Mouse (Mus musculus): ENCODE data around the gene H2-T3. TPM values are rescaled to one million over a fixed set of nuclear protein-coding genes. Genes with fewer than 3 reads are reported as not detected.
A peak's percentile ranks its signal among the peaks of the same experiment; 100 is the strongest.

The H2-T3 gene
- polyA plus RNA-seq, 1 experiment from 2014 or later, result not detected

- Histone ChIP-seq H3K36me3 (ENCODE audit: control insufficient read depth, insufficient read depth, low read length) (no peaks in the 10 kb centered on the region), H3K9ac (ENCODE audit: low read depth, low read length) (no peak overlapping the region), H3K4me2 (no peak overlapping the region), H3K4me1 (ENCODE audit: control insufficient read depth, insufficient read depth, low read length) (no peaks in the 10 kb centered on the region), H3K4me3 (ENCODE audit: low read depth, low read length) (no peak overlapping the region), H3K9me3 (replicated peaks; ENCODE audit: control insufficient read depth, low read length) (no peaks in the 10 kb centered on the region), H3K27me3 (ENCODE audit: control insufficient read depth, insufficient read depth, low read length) (peaks cover 60% of the 10 kb centered on the region), H3K27ac (ENCODE audit: low read depth, low read length) (no peak overlapping the region)
- 62% methylated on average over 5 of the region's 5 CpGs for WGBS (ENCODE audit: insufficient replicate concordance)
- no peak for ATAC-seq (replicated peaks; ENCODE audit: insufficient number of reproducible peaks, low FRiP score, low TSS enrichment)
These were observed 28.6 kb upstream of the H2-T3 start for GRCm38 (mm10) chr17:36218594-36219155.

- H3K9me3 ChIP-seq (replicated peaks; ENCODE audit: control insufficient read depth, low read length), result no peaks in the 10 kb centered on the region
- H3K4me2 ChIP-seq, result peak overlapping the region; percentile 4
- no peaks in the 10 kb centered on the region for H3K36me3 ChIP-seq (ENCODE audit: control insufficient read depth, insufficient read depth, low read length)
- H3K9ac ChIP-seq (ENCODE audit: low read depth, low read length), result no peak overlapping the region
- WGBS (ENCODE audit: insufficient replicate concordance), result 4% methylated on average over 20 of the region's 20 CpGs
- peaks cover 59% of the 10 kb centered on the region for H3K27me3 ChIP-seq (ENCODE audit: control insufficient read depth, insufficient read depth, low read length)
- no peak overlapping the region for H3K27ac ChIP-seq (ENCODE audit: low read depth, low read length)
- ATAC-seq (replicated peaks; ENCODE audit: insufficient number of reproducible peaks, low FRiP score, low TSS enrichment), result no peak
- H3K4me3 ChIP-seq (ENCODE audit: low read depth, low read length), result no peak overlapping the region
- no peaks in the 10 kb centered on the region for H3K4me1 ChIP-seq (ENCODE audit: control insufficient read depth, insufficient read depth, low read length)
These were observed 25.5 kb upstream of the H2-T3 start for GRCm38 (mm10) chr17:36215586-36215985.

GRCm38 (mm10) chr17:36206846-36207245 lies 16.8 kb upstream of the H2-T3 start:
- ATAC-seq (replicated peaks; ENCODE audit: insufficient number of reproducible peaks, low FRiP score, low TSS enrichment), result no peak
- Histone ChIP-seq H3K36me3 (ENCODE audit: control insufficient read depth, insufficient read depth, low read length) (no peaks in the 10 kb centered on the region), H3K9ac (ENCODE audit: low read depth, low read length) (no peak overlapping the region)

GRCm38 (mm10) chr17:36205862-36206261 lies 15.8 kb upstream of the H2-T3 start:
- Histone ChIP-seq H3K27ac (ENCODE audit: low read depth, low read length) (no peak overlapping the region), H3K4me3 (ENCODE audit: low read depth, low read length) (peak overlapping the region; percentile 41), H3K4me1 (ENCODE audit: control insufficient read depth, insufficient read depth, low read length) (peaks cover 5% of the 10 kb centered on the region; the same call in 1 of the 2 replicates), H3K9ac (ENCODE audit: low read depth, low read length) (no peak overlapping the region), H3K36me3 (ENCODE audit: control insufficient read depth, insufficient read depth, low read length) (no peaks in the 10 kb centered on the region), H3K9me3 (replicated peaks; ENCODE audit: control insufficient read depth, low read length) (no peaks in the 10 kb centered on the region), H3K4me2 (peak overlapping the region; percentile 70), H3K27me3 (ENCODE audit: control insufficient read depth, insufficient read depth, low read length) (peaks cover 65% of the 10 kb centered on the region)
- WGBS (ENCODE audit: insufficient replicate concordance), result 0% methylated on average over 38 of the region's 41 CpGs
- ATAC-seq (replicated peaks; ENCODE audit: insufficient number of reproducible peaks, low FRiP score, low TSS enrichment), result no peak

More at GRCm38 (mm10) chr17:36206846-36207245, 16.8 kb upstream of the H2-T3 start:
- Histone ChIP-seq H3K4me1 (ENCODE audit: control insufficient read depth, insufficient read depth, low read length) (peaks cover 5% of the 10 kb centered on the region; the same call in 1 of the 2 replicates), H3K27ac (ENCODE audit: low read depth, low read length) (no peak overlapping the region), H3K4me2 (no peak overlapping the region), H3K27me3 (ENCODE audit: control insufficient read depth, insufficient read depth, low read length) (peaks cover 65% of the 10 kb centered on the region), H3K9me3 (replicated peaks; ENCODE audit: control insufficient read depth, low read length) (no peaks in the 10 kb centered on the region), H3K4me3 (ENCODE audit: low read depth, low read length) (no peak overlapping the region)

GRCm38 (mm10) chr17:36205456-36205855 lies 15.4 kb upstream of the H2-T3 start:
- Histone ChIP-seq H3K27ac (ENCODE audit: low read depth, low read length) (no peak overlapping the region), H3K27me3 (ENCODE audit: control insufficient read depth, insufficient read depth, low read length) (peaks cover 65% of the 10 kb centered on the region), H3K4me3 (ENCODE audit: low read depth, low read length) (peak overlapping the region; percentile 41), H3K9ac (ENCODE audit: low read depth, low read length) (no peak overlapping the region), H3K4me1 (ENCODE audit: control insufficient read depth, insufficient read depth, low read length) (peaks cover 5% of the 10 kb centered on the region; the same call in 1 of the 2 replicates), H3K36me3 (ENCODE audit: control insufficient read depth, insufficient read depth, low read length) (no peaks in the 10 kb centered on the region), H3K4me2 (peak overlapping the region; percentile 70), H3K9me3 (replicated peaks; ENCODE audit: control insufficient read depth, low read length) (no peaks in the 10 kb centered on the region)
- 1% methylated on average over 15 of the region's 15 CpGs for WGBS (ENCODE audit: insufficient replicate concordance)
- no peak for ATAC-seq (replicated peaks; ENCODE audit: insufficient number of reproducible peaks, low FRiP score, low TSS enrichment)

GRCm38 (mm10) chr17:36201851-36202250 lies 11.8 kb upstream of the H2-T3 start:
- no peak overlapping the region for H3K4me2 ChIP-seq
- no peak overlapping the region for H3K27ac ChIP-seq (ENCODE audit: low read depth, low read length)
- no peaks in the 10 kb centered on the region for H3K9me3 ChIP-seq (replicated peaks; ENCODE audit: control insufficient read depth, low read length)
- H3K4me1 ChIP-seq (ENCODE audit: control insufficient read depth, insufficient read depth, low read length), result peaks cover 5% of the 10 kb centered on the region; the same call in 1 of the 2 replicates
- H3K4me3 ChIP-seq (ENCODE audit: low read depth, low read length), result no peak overlapping the region
- no peak overlapping the region for H3K9ac ChIP-seq (ENCODE audit: low read depth, low read length)
- no peaks in the 10 kb centered on the region for H3K36me3 ChIP-seq (ENCODE audit: control insufficient read depth, insufficient read depth, low read length)
- no peak for ATAC-seq (replicated peaks; ENCODE audit: insufficient number of reproducible peaks, low FRiP score, low TSS enrichment)
- peaks cover 69% of the 10 kb centered on the region for H3K27me3 ChIP-seq (ENCODE audit: control insufficient read depth, insufficient read depth, low read length)
- WGBS (ENCODE audit: insufficient replicate concordance), result 81% methylated on average over 2 of the region's 2 CpGs

DNA sequence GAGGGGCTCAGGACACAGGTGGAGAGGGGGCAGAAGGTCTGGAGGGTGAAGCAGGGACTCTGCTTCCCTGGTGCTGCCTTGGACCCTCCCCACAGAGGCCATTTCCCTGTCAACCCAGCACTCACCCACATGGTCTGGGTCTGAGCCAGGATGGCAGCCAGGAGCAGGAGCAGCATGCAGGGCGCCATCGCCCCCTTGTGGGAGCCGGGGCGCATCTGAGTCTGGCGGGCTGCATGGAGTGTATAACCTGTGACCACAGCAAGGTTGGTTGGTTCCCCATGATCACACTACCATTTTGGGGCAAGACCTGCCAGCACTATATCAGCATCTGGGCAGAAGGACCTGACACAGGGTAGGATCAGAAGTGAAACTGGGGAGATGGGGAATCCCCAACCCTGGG lies 8.2 kb upstream of the H2-T3 start:
- H3K4me2 ChIP-seq, result no peak overlapping the region
- H3K4me1 ChIP-seq (ENCODE audit: control insufficient read depth, insufficient read depth, low read length), result no peaks in the 10 kb centered on the region
- H3K9ac ChIP-seq (ENCODE audit: low read depth, low read length), result no peak overlapping the region
- no peak overlapping the region for H3K27ac ChIP-seq (ENCODE audit: low read depth, low read length)
- H3K36me3 ChIP-seq (ENCODE audit: control insufficient read depth, insufficient read depth, low read length), result no peaks in the 10 kb centered on the region
- H3K27me3 ChIP-seq (ENCODE audit: control insufficient read depth, insufficient read depth, low read length), result peaks cover 46% of the 10 kb centered on the region
- ATAC-seq (replicated peaks; ENCODE audit: insufficient number of reproducible peaks, low FRiP score, low TSS enrichment), result no peak
- no peak overlapping the region for H3K4me3 ChIP-seq (ENCODE audit: low read depth, low read length)
- 11% methylated on average over 5 of the region's 5 CpGs for WGBS (ENCODE audit: insufficient replicate concordance)
- no peaks in the 10 kb centered on the region for H3K9me3 ChIP-seq (replicated peaks; ENCODE audit: control insufficient read depth, low read length)

DNA sequence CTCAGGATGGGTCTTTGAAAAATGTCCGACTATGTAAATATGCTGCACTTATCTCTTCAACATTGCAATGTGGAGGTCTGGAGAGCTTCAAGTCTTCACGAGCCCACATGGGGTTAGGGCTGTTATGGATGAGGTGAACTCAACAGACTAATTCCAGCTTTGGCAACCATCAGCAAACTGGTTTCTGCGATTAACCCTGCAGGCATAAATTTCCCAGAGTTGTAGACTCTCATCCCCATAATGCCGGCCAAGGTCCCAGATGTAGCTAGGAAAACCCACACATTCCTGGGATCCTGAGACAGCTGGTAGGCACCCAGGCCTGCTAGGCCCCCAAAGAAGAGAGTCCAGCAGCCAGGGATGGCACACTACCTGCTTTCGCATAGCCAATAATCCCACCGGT lies 4.4 kb upstream of the H2-T3 start:
- Histone ChIP-seq H3K27ac (ENCODE audit: low read depth, low read length) (no peak overlapping the region), H3K9ac (ENCODE audit: low read depth, low read length) (no peak overlapping the region), H3K27me3 (ENCODE audit: control insufficient read depth, insufficient read depth, low read length) (peaks cover 47% of the 10 kb centered on the region), H3K4me1 (ENCODE audit: control insufficient read depth, insufficient read depth, low read length) (no peaks in the 10 kb centered on the region), H3K4me2 (no peak overlapping the region), H3K4me3 (ENCODE audit: low read depth, low read length) (no peak overlapping the region), H3K9me3 (replicated peaks; ENCODE audit: control insufficient read depth, low read length) (no peaks in the 10 kb centered on the region), H3K36me3 (ENCODE audit: control insufficient read depth, insufficient read depth, low read length) (no peaks in the 10 kb centered on the region)
- ATAC-seq (replicated peaks; ENCODE audit: insufficient number of reproducible peaks, low FRiP score, low TSS enrichment), result no peak
- 68% methylated on average over 6 of the region's 6 CpGs for WGBS (ENCODE audit: insufficient replicate concordance)

DNA sequence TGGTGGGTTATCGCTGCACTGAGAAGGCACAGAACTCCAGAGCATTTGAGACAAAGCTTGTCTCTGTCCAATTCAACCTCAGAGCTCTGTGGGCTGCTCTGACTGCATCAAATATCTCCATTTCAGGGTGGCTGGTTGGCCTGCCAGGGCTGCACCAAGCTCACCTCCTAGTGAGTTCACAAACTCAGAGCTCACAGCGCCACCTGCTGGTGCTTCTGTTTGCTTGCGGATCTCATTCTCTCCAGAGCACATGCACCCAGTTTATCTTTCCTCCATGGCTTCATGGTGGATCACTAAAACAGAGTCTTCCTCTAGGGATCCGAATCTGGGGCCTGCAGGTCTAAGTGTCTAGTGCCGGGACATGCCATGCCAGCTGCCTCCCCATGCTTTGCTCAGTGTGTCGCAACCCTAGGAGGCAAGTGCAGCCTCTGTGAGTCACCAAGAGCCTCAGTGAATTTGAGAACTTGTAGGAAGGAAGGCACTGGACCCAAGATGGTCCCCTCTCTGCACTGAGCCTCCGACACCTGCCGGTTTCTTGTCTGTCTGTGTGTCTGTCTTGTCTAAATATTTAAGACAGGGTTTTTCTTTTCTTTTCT lies 3.6 kb upstream of the H2-T3 start:
- peaks cover 50% of the 10 kb centered on the region for H3K27me3 ChIP-seq (ENCODE audit: control insufficient read depth, insufficient read depth, low read length)
- 25% methylated on average over 8 of the region's 8 CpGs for WGBS (ENCODE audit: insufficient replicate concordance)
- H3K4me3 ChIP-seq (ENCODE audit: low read depth, low read length), result no peak overlapping the region
- no peaks in the 10 kb centered on the region for H3K4me1 ChIP-seq (ENCODE audit: control insufficient read depth, insufficient read depth, low read length)
- no peaks in the 10 kb centered on the region for H3K9me3 ChIP-seq (replicated peaks; ENCODE audit: control insufficient read depth, low read length)
- no peak overlapping the region for H3K27ac ChIP-seq (ENCODE audit: low read depth, low read length)
- no peak overlapping the region for H3K4me2 ChIP-seq
- H3K36me3 ChIP-seq (ENCODE audit: control insufficient read depth, insufficient read depth, low read length), result no peaks in the 10 kb centered on the region
- no peak for ATAC-seq (replicated peaks; ENCODE audit: insufficient number of reproducible peaks, low FRiP score, low TSS enrichment)
- no peak overlapping the region for H3K9ac ChIP-seq (ENCODE audit: low read depth, low read length)
